10 mouse cellular contexts compared by ENCODE assay signal in genomic region chr15:12605239-12605993, GRCm38 (mm10).
DNase-seq lines count a peak whose midpoint lies in the region; ATAC-seq lines count a peak whose summit lies in the region.
"Had no signal": no experiment of that assay in that cellular context is flagged by ENCODE, and none has a peak within 500 bp of the region (broad histone marks: within the 10 kb centered on the region; RNA-seq: fewer than 3 reads in every experiment).

No protein-coding gene starts in this region.

- no peaks in the 10 kb centered on the region for H3K36me3 ChIP-seq in embryonic facial prominence, embryonic 14.5 days (ENCODE audit: control insufficient read depth, insufficient read depth, low read length)
- no peaks in the 10 kb centered on the region for H3K36me3 ChIP-seq in heart, embryonic 15.5 days

- peak; percentile 14 for DNase-seq in kidney, adult 9 months
- no peak for DNase-seq in kidney, postnatal 25 days
- DNase-seq in embryonic facial prominence, embryonic 14.5 days (ENCODE audit: low spot score): peak; percentile 87
- DNase-seq in left cerebral cortex, postnatal 36 days (ENCODE audit: low spot score in 2 of 2): no peak
- no peak for DNase-seq in adrenal gland, adult 18-20 months (ENCODE audit: low spot score in 2 of 2)
- DNase-seq: layer of hippocampus, postnatal 36 days had no signal

- WGBS in embryonic facial prominence, embryonic 14.5 days: 50% methylated on average over 10 of the region's 10 CpGs
- 57% methylated on average over 10 of the region's 10 CpGs for WGBS in heart, embryonic 15.5 days

- no peak overlapping the region for H3K4me3 ChIP-seq in embryonic facial prominence, embryonic 14.5 days (ENCODE audit: low read depth, low read length)
- no peak overlapping the region for H3K4me3 ChIP-seq in heart, embryonic 15.5 days

- ATAC-seq in embryonic facial prominence, embryonic 14.5 days (ENCODE audit: low read depth): peak; percentile 89
- ATAC-seq in heart, embryonic 15.5 days (replicated peaks; ENCODE audit: insufficient number of reproducible peaks, insufficient read depth, low FRiP score, low read depth): no peak
- ATAC-seq in megakaryocyte progenitor cell, adult 5-6 weeks (replicated peaks; ENCODE audit: poor library complexity): peak; percentile 58

- no peaks in the 10 kb centered on the region for H3K27me3 ChIP-seq in embryonic facial prominence, embryonic 14.5 days (replicated peaks; ENCODE audit: control insufficient read depth, insufficient read depth, low read length)
- H3K27me3 ChIP-seq in heart, embryonic 15.5 days: no peaks in the 10 kb centered on the region

- H3K4me1 ChIP-seq in embryonic facial prominence, embryonic 14.5 days (ENCODE audit: control insufficient read depth, insufficient read depth, low read length): peaks cover 14% of the 10 kb centered on the region; the same call in 1 of the 2 replicates
- H3K4me1 ChIP-seq in heart, embryonic 15.5 days (replicated peaks): peaks cover 4% of the 10 kb centered on the region

- H3K4me2 ChIP-seq in embryonic facial prominence, embryonic 14.5 days (ENCODE audit: low read depth, low read length): no peak overlapping the region
- no peak overlapping the region for H3K4me2 ChIP-seq in heart, embryonic 15.5 days

- no peak overlapping the region for H3K9ac ChIP-seq in embryonic facial prominence, embryonic 14.5 days (ENCODE audit: low read depth, low read length)
- no peak overlapping the region for H3K9ac ChIP-seq in heart, embryonic 15.5 days
- H3K9ac ChIP-seq: liver, embryonic 14.5 days had no signal

- intact Hi-C loops in left cerebral cortex, postnatal 36 days (cut with DNase I): no loop called here

- no peaks in the 10 kb centered on the region for H3K9me3 ChIP-seq in embryonic facial prominence, embryonic 14.5 days (ENCODE audit: control insufficient read depth, low read length)
- H3K9me3 ChIP-seq in heart, embryonic 15.5 days (replicated peaks): no peaks in the 10 kb centered on the region

- H3K27ac ChIP-seq in embryonic facial prominence, embryonic 14.5 days (replicated peaks; ENCODE audit: low read depth, low read length): peak overlapping the region; percentile 56
- peak overlapping the region; percentile 49 for H3K27ac ChIP-seq in heart, embryonic 15.5 days
- H3K27ac ChIP-seq: hindbrain, postnatal 0 days; liver, embryonic 14.5 days had no signal

Comparison
In these comparisons a context has a peak if more than half of its experiments do, and no peak if none do; other contexts are left out.
1. DNase-seq: peak in kidney, adult 9 months (single experiment) and embryonic facial prominence, embryonic 14.5 days (single experiment); none in kidney, postnatal 25 days (0 of 2), left cerebral cortex, postnatal 36 days (0 of 2) and adrenal gland, adult 18-20 months (0 of 2).